Mouse (Mus musculus) heart, adult 2 months (tissue): ENCODE results near the gene Fam204a. TPM values are rescaled to one million over a fixed set of nuclear protein-coding genes. Genes with fewer than 3 reads are reported as not detected.

ENCODE experiments used
- DNase-seq, 2 experiments: peaks; one replicate each; pipeline ENCODE4 v3.0.0; 2021
- H3K27ac ChIP-seq: fragments of 200-600 bp; 2 replicates; pipeline ENCODE4 v1.8.1; 2022
- H3K27me3 ChIP-seq: fragments of 200-500 bp; 2 replicates; pipeline ENCODE4 v1.6.1; 2012; ENCODE audit warnings: mild to moderate bottlenecking, low read length, inconsistent platforms, mixed read lengths; ENCODE audit not compliant: control insufficient read depth, insufficient read depth
- H3K36me3 ChIP-seq: fragments of 200-500 bp; 2 replicates; pipeline ENCODE4 v1.6.1; 2012; ENCODE audit warnings: low read length, inconsistent platforms; ENCODE audit not compliant: control insufficient read depth, insufficient read depth
- H3K4me1 ChIP-seq: fragments of 200-500 bp; 2 replicates; pipeline ENCODE4 v1.6.1; 2011; ENCODE audit warnings: low read length; ENCODE audit not compliant: control insufficient read depth, insufficient read depth
- H3K4me3 ChIP-seq: fragments of 200-600 bp; 2 replicates; pipeline ENCODE4 v1.8.1; 2022
- H3K79me2 ChIP-seq: fragments of 200-500 bp; replicated peaks from 2 replicates; pipeline ENCODE4 v1.6.1; 2012; ENCODE audit warnings: mild to moderate bottlenecking, inconsistent platforms, low read length, moderate library complexity, mixed read lengths; ENCODE audit not compliant: control insufficient read depth, insufficient read depth
- H3K9ac ChIP-seq: fragments of 200-500 bp; 2 replicates; pipeline ENCODE4 v1.6.1; 2012; ENCODE audit warnings: low read depth, mild to moderate bottlenecking, control low read depth, inconsistent platforms, low read length, mixed read lengths
- CTCF ChIP-seq: fragments of 200-600 bp; IDR thresholded peaks from 2 replicates; pipeline ENCODE4 v1.8.1; 2022; ENCODE audit warnings: antibody characterized with exemption, mild to moderate bottlenecking, moderate library complexity
- EP300 ChIP-seq: fragments of 200-500 bp; IDR thresholded peaks from 2 replicates; pipeline ENCODE4 v1.6.1; 2011; ENCODE audit warnings: low read depth, low read length, control low read depth; ENCODE audit not compliant: insufficient read depth
- POLR2A ChIP-seq: fragments of 200-500 bp; IDR thresholded peaks from 2 replicates; pipeline ENCODE4 v1.6.1; 2011; ENCODE audit warnings: mild to moderate bottlenecking, low read depth, low read length, control low read depth; ENCODE audit not compliant: insufficient read depth
- WGBS: fragments of 180-500 bp; shearing (Covaris S2); methylation state at CpG from one replicate; pipeline ENCODE4 v1.1.7; 2018; 5-methylcytosine and 5-hydroxymethylcytosine counted together
- intact Hi-C: fragments of 180-260 bp; cut with DNase I; formaldehyde crosslinking; loops from one replicate; pipeline ENCODE4 v1.15.1; 2025
- polyA plus RNA-seq: library from polyadenylated mRNA; depleted of rRNA; stranded (reverse); fragments of >200 nt; gene quantifications from 2 replicates; pipeline ENCODE4 v1.2.3, GENCODE M21; 2012
- total RNA-seq, 2 experiments: library from RNA; stranded (reverse); gene quantifications; 2 replicates each; pipeline ENCODE4 v1.2.3; 2021

The Fam204a gene
- total and polyA plus RNA-seq, 3 experiments = 3.5 to 24.4 (median 20.0) TPM

DNA sequence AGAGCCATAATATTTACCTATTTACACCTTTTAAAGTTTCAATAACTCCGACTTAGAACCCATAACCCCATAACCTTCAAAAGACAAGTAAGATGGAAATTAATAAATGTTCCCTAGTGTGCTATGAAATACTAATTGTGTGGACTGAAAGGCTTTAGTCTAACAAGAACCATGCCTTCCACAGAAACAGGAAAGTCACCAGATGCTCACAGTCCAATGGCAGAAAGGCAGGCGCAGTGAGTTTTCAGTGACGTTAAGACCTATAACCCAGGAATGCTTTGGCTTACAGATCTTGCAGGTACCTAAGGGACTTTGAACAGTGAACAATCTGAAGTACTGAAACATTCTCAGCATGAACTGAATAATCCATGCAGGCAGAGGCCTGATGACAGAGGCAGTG is 18.7 kb upstream of the Fam204a start:
- no peak overlapping the region for H3K4me3 ChIP-seq
- no peaks in the 10 kb centered on the region for H3K36me3 ChIP-seq
- intact Hi-C loops = no loop called here

GRCm38 (mm10) chr19:60242620-60243019 is 16.1 kb upstream of the Fam204a start:
- Histone ChIP-seq H3K79me2 (no peaks in the 10 kb centered on the region), H3K27me3 (no peaks in the 10 kb centered on the region), H3K36me3 (no peaks in the 10 kb centered on the region), H3K4me3 (no peak overlapping the region), H3K9ac (no peak overlapping the region), H3K27ac (no peak overlapping the region), H3K4me1 (no peaks in the 10 kb centered on the region)
- intact Hi-C loops = no loop called here
- DNase-seq = no peak
- TF ChIP-seq EP300 = no peak
- TF ChIP-seq CTCF = no peak
- no peak for TF ChIP-seq POLR2A
- WGBS = 84% methylated on average over 7 of the region's 7 CpGs

More for the DNA sequence above, 18.7 kb upstream of the Fam204a start:
- H3K4me1 ChIP-seq = no peaks in the 10 kb centered on the region
- 84% methylated on average over 3 of the region's 3 CpGs for WGBS
- H3K27ac ChIP-seq = no peak overlapping the region
- no peaks in the 10 kb centered on the region for H3K27me3 ChIP-seq
- TF ChIP-seq POLR2A (no peak), EP300 (no peak), CTCF (no peak)
- H3K79me2 ChIP-seq = no peaks in the 10 kb centered on the region
- DNase-seq = no peak
- no peak overlapping the region for H3K9ac ChIP-seq

DNA sequence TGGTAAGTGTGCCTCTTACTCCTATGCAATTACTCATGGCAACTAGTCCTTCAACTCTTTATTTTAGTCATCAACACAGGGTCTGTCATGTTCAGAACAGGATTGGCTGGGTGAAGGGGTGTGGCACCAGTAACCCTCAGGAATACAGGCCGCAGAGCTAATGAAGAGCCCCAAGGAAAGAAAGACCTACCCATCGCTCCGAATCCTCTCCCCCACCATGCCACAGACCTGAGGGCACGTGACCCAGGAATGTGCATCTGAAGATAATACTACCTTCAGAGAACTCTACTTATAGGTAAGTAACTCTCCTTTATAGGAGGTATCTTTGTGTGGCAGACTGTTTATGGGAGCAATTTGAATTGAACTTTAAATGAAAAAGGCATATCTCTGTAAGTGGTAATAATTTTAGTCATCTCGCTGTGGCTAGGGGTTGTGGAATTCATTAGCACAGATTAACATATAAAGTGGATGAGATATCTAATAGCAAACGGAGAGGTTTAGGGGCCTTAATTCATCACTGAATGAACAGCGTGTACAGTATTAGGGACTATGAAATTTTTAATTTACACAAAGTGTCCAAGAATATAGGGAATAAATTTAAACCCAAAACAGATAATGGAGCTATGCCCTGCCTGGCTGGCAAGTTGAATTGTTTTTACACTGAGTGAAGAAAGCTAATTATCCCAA is 15.6 kb upstream of the Fam204a start:
- no peaks in the 10 kb centered on the region for H3K4me1 ChIP-seq
- intact Hi-C loops = no loop called here
- WGBS = 82% methylated on average over 7 of the region's 7 CpGs
- H3K27ac ChIP-seq = no peak overlapping the region
- no peaks in the 10 kb centered on the region for H3K27me3 ChIP-seq
- H3K36me3 ChIP-seq = no peaks in the 10 kb centered on the region
- no peaks in the 10 kb centered on the region for H3K79me2 ChIP-seq
- no peak for DNase-seq
- H3K9ac ChIP-seq = no peak overlapping the region
- H3K4me3 ChIP-seq = no peak overlapping the region
- TF ChIP-seq POLR2A (no peak), CTCF (no peak), EP300 (no peak)

DNA sequence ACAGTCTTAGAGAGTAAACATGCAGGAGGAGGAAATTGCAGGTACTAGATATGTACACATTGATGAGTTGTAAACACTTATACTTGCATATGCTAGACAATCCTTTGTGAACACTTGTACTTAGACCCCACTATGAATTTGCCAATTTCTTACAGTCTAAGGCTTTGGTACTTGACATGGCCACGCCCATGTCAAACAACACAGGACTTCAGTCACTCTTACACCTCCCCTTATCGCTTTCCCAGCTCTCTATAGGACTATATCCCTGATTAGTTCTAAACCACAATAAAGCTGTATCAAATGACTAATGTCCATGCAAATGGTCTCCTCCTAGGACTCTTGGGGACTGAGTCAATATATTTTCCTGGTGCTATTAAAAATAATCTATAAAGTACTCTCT is 5.0 kb upstream of the Fam204a start:
- Histone ChIP-seq H3K9ac (no peak overlapping the region), H3K4me1 (peaks cover 1% of the 10 kb centered on the region; the same call in 1 of the 2 replicates), H3K36me3 (no peaks in the 10 kb centered on the region), H3K27me3 (no peaks in the 10 kb centered on the region), H3K79me2 (no peaks in the 10 kb centered on the region), H3K4me3 (no peak overlapping the region), H3K27ac (no peak overlapping the region)
- 75% methylated on average over 2 of the region's 2 CpGs for WGBS
- intact Hi-C loops = no loop called here
- no peak for DNase-seq
- no peak for TF ChIP-seq POLR2A
- TF ChIP-seq CTCF = no peak
- TF ChIP-seq EP300 = no peak

- peak overlapping the region; percentile 85 for H3K4me3 ChIP-seq
- peak in 1 of 2 experiments; percentile 18 for DNase-seq
- no peak overlapping the region for H3K9ac ChIP-seq
- 57% methylated on average over 8 of the region's 8 CpGs for WGBS
- TF ChIP-seq EP300 (no peak), CTCF (no peak), POLR2A (no peak)
- peaks cover 3% of the 10 kb centered on the region; the same call in 1 of the 2 replicates for H3K36me3 ChIP-seq
- peaks cover 1% of the 10 kb centered on the region; the same call in 1 of the 2 replicates for H3K4me1 ChIP-seq
- H3K27me3 ChIP-seq = no peaks in the 10 kb centered on the region
- H3K79me2 ChIP-seq = no peaks in the 10 kb centered on the region
- H3K27ac ChIP-seq = no peak overlapping the region; the same call in 1 of the 2 replicates
- intact Hi-C loops = loop anchor here (2.0 kb wide), 2 partner anchors 286 to 880 kb away; no protein-coding TSS in a partner anchor
Measured at GRCm38 (mm10) chr19:60226845-60227235, 339 bp upstream of the Fam204a start.

DNA sequence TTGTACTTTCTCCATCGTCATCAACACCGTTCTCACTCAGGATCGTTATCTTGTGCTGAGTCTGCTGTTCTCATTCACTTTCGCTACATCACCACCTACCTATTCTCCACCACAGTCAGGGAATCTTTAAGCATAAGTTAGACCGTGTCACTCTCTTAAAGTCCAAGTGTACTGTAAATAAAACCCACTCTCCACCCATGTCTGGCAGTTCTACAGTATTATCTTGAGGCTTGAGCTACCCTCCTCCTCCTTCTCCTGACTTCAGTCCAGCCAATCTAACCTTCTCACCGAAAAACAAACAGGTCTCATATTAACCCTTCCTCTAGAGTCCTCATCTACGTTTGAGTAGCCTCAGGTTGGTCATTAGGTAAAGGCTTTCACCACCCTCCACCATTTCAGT is 7.1 kb downstream of the Fam204a start:
- Histone ChIP-seq H3K4me3 (no peak overlapping the region), H3K27ac (no peak overlapping the region), H3K36me3 (peaks cover 2% of the 10 kb centered on the region), H3K4me1 (no peaks in the 10 kb centered on the region), H3K79me2 (peaks cover 2% of the 10 kb centered on the region; the same call in 1 of the 2 replicates), H3K9ac (no peak overlapping the region), H3K27me3 (no peaks in the 10 kb centered on the region)
- no peak for DNase-seq
- 81% methylated on average over 7 of the region's 7 CpGs for whole genome bisulfite sequencing
- TF ChIP-seq CTCF = no peak
- TF ChIP-seq EP300 = no peak
- no peak for TF ChIP-seq POLR2A
- intact Hi-C loops = no loop called here
